ENCODE assay signal across 9 mouse cellular contexts in the genomic region with DNA sequence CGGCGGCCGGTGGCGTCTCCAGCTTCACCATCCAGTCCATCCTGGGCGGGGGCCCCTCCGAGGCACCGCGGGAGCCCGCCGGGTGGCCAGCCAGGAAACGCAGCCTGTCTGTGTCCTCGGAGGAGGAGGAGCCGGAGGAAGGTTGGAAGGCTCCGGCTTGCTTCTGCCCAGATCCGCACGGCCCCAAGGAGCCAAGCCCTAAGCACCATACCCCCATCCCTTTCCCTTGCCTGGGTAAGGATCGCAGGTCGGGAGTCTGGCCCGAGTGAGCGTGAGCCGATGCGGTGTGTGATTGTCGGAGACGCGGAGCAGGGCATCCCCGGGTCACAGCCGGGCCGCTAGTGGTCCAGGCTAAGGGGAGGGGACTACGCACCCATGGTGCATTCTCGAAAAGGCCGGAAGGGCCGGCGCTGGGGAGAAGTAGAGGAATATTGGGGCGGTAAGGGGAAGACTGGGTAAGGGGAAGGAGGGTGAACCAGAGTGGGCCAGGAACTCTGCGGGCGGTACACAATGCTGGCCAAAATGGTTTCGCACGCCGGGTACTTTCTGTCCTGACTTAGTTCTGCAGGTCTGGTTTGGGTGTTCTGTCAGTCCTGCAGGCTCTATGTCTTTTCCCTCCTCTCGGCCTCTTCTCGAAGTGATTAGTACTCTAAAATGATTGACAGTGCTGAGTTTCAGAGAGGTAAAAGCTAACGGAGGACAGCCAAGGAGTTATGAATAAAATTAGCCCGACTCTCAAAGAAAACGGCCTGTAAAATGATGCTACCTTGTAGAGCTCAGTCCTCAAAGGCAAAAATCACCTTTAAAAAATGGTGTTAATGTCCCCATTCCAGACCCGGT. TPM values are rescaled to one million over a fixed set of nuclear protein-coding genes. Genes with fewer than 3 reads are reported as not detected.
DNase-seq lines count a peak whose midpoint lies in the region; ATAC-seq and TF ChIP-seq lines count a peak whose summit lies in the region.
"Had no signal": no experiment of that assay in that cellular context is flagged by ENCODE, and none has a peak within 500 bp of the region (broad histone marks: within the 10 kb centered on the region; RNA-seq: fewer than 3 reads in every experiment).

No protein-coding gene starts in this region.

- 1% methylated on average over 45 of the region's 45 CpGs for WGBS in heart, embryonic 14.5 days
- WGBS in liver, postnatal 0 days (ENCODE audit: insufficient replicate concordance) = 2% methylated on average over 45 of the region's 45 CpGs

- H3K27me3 ChIP-seq in heart, embryonic 14.5 days (ENCODE audit: control insufficient read depth, insufficient read depth, low read length) = peaks cover 98% of the 10 kb centered on the region
- H3K27me3 ChIP-seq in liver, postnatal 0 days (ENCODE audit: insufficient read depth, low read length) = peaks cover 100% of the 10 kb centered on the region

- ATAC-seq in heart, embryonic 14.5 days (ENCODE audit: insufficient number of reproducible peaks, insufficient read depth, low FRiP score, low read depth) = no peak
- ATAC-seq in liver, postnatal 0 days = no peak
- no peak for ATAC-seq in activated CD4-positive, CD25-positive, alpha-beta regulatory T cell, adult 4 months
- ATAC-seq in erythroblast, adult 5-6 weeks (replicated peaks; ENCODE audit: low FRiP score, poor library complexity, severe bottlenecking) = no peak

- no peak overlapping the region for H3K27ac ChIP-seq in ES-E14 (ENCODE audit: insufficient read depth, low read depth, low read length, poor library complexity, severe bottlenecking)
- H3K27ac ChIP-seq in heart, embryonic 14.5 days (replicated peaks in 1 of 2; ENCODE audit: control insufficient read depth in 1 of 2, insufficient read depth in 1 of 2, low read depth in 2 of 2, low read length in 2 of 2) = no peak overlapping the region
- H3K27ac ChIP-seq in liver, postnatal 0 days (ENCODE audit: low read depth) = no peak overlapping the region
- H3K27ac ChIP-seq: macrophage had no signal

- no peaks in the 10 kb centered on the region for H3K36me3 ChIP-seq in ES-E14 (ENCODE audit: control insufficient read depth, insufficient read depth, low read length, poor library complexity, severe bottlenecking)
- no peaks in the 10 kb centered on the region for H3K36me3 ChIP-seq in heart, embryonic 14.5 days (ENCODE audit: control insufficient read depth, insufficient read depth, low read length)
- no peaks in the 10 kb centered on the region for H3K36me3 ChIP-seq in liver, postnatal 0 days (replicated peaks; ENCODE audit: insufficient read depth, low read length)

- DNase-seq in heart, adult 11 months = peak; percentile 91
- DNase-seq in heart, postnatal 4 days = no peak
- DNase-seq in ES-E14 (ENCODE audit: low read depth, low spot score) = no peak
- no peak for DNase-seq in liver, postnatal 0 days
- no peak for DNase-seq in ovary, postnatal 36 days (ENCODE audit: low spot score)

- H3K4me2 ChIP-seq in heart, embryonic 14.5 days (ENCODE audit: low read length) = peak overlapping the region; percentile 65
- H3K4me2 ChIP-seq in liver, postnatal 0 days (ENCODE audit: low read depth, low read length) = peak overlapping the region; percentile 52

- peaks cover 0 to 4% of the 10 kb centered on the region in 2 experiments; a peak in 1 of 4 replicates for H3K4me1 ChIP-seq in ES-E14 (ENCODE audit: control insufficient read depth in 2 of 2, insufficient read depth in 2 of 2, low read length in 2 of 2, poor library complexity in 1 of 2)
- H3K4me1 ChIP-seq in heart, embryonic 14.5 days (ENCODE audit: control insufficient read depth in 2 of 2, insufficient read depth in 2 of 2, low read length in 2 of 2) = peaks cover 4 to 17% of the 10 kb centered on the region in 2 experiments; a peak in 3 of 4 replicates
- peaks cover 17% of the 10 kb centered on the region for H3K4me1 ChIP-seq in liver, postnatal 0 days (ENCODE audit: insufficient read depth)

- H3K4me3 ChIP-seq in ES-E14 (ENCODE audit: insufficient read depth in 1 of 2, low read depth in 1 of 2, low read length in 2 of 2, poor library complexity in 1 of 2, severe bottlenecking in 1 of 2) = peak overlapping the region; percentile 50 to 59
- peak overlapping the region; percentile 3 to 37; a peak in 3 of 4 replicates for H3K4me3 ChIP-seq in heart, embryonic 14.5 days (ENCODE audit: control insufficient read depth in 1 of 2, insufficient read depth in 1 of 2, low read depth in 1 of 2, low read length in 2 of 2)
- peak overlapping the region; percentile 36 for H3K4me3 ChIP-seq in liver, postnatal 0 days (ENCODE audit: low read depth, low read length)

- in situ Hi-C loops in ES-E14 (cut with MboI; ENCODE audit: low sequenced_read_pairs in 2 of 2, unreplicated experiment in 2 of 2) = loop anchor here (10.0 kb wide), 1 partner anchor 1040 kb away; a partner anchor contains a TSS

- no peak overlapping the region for H3K9ac ChIP-seq in ES-E14 (ENCODE audit: insufficient read depth, low read depth, low read length, poor library complexity, severe bottlenecking)
- H3K9ac ChIP-seq in heart, embryonic 14.5 days (ENCODE audit: low read length) = no peak overlapping the region
- H3K9ac ChIP-seq in liver, postnatal 0 days (replicated peaks) = no peak overlapping the region

- TF ChIP-seq CTCF in liver, postnatal 0 days (IDR thresholded peaks at IDR 0.05; ENCODE audit: low read depth) = no peak

- H3K9me3 ChIP-seq in ES-E14 (ENCODE audit: control insufficient read depth, insufficient read depth, low read depth, low read length) = no peaks in the 10 kb centered on the region
- no peaks in the 10 kb centered on the region for H3K9me3 ChIP-seq in heart, embryonic 14.5 days (ENCODE audit: control insufficient read depth, low read length)
- no peaks in the 10 kb centered on the region for H3K9me3 ChIP-seq in liver, postnatal 0 days (ENCODE audit: low read length)

- no peak for TF ChIP-seq EP300 in liver, postnatal 0 days (IDR thresholded peaks at IDR 0.05; ENCODE audit: low read depth)

TF ChIP-seq in ES-E14, 5 proteins besides CTCF, POLR2A, EP300 and RAD21:
- no peak for TF ChIP-seq ZNF384 (IDR thresholded peaks at IDR 0.05; ENCODE audit: low read depth, low read length)
- TF ChIP-seq MAFK (IDR thresholded peaks at IDR 0.05; ENCODE audit: insufficient read depth, low read depth, low read length) = no peak
- no peak for TF ChIP-seq HCFC1 (IDR thresholded peaks at IDR 0.05; ENCODE audit: borderline replicate concordance, insufficient read depth, low read length)
- TF ChIP-seq CHD2 (IDR thresholded peaks at IDR 0.05; ENCODE audit: low read depth, low read length) = no peak
- no peak for TF ChIP-seq ZC3H11A (IDR thresholded peaks at IDR 0.05; ENCODE audit: borderline replicate concordance, low read depth, low read length)

RNA-seq across cellular contexts. Expression of a gene that starts 5.5 kb away (rescaled TPM):
- total RNA-seq in heart, postnatal 4 days (2021) = 10 to 100 TPM; 68.6 to 70.0 TPM
- total RNA-seq in ES-E14 (2012; rRNA removed) = 127 and 131 TPM in 2 replicates
- 118 and 121 TPM in 2 replicates for polyA plus RNA-seq in heart, embryonic 14.5 days (2014; fragmentation: Nextera tagmentation; extraction: Ambion mirVana)
- 65.9 and 67.0 TPM in 2 replicates for polyA plus RNA-seq in liver, postnatal 0 days (2015; fragmentation: Nextera tagmentation; extraction: Ambion mirVana)
- polyA plus RNA-seq in activated CD4-positive, CD25-positive, alpha-beta regulatory T cell, adult 4 months (2017; shearing (Covaris generic)) = 100 to 1,000 TPM; 176 to 222 TPM
- total RNA-seq in erythroblast, adult 5-6 weeks (2015; ENCODE audit: low replicate concordance) = 44.7 and 58.2 TPM in 2 replicates
- total RNA-seq in erythroblast, adult 5-6 weeks (2017; ENCODE audit: low replicate concordance) = 30.2 and 31.6 TPM in 2 replicates

RNA-seq across cellular contexts. Expression of a gene that starts 6.0 kb away (rescaled TPM):
- not detected for total RNA-seq in heart, postnatal 4 days (2021)
- 0.18 and 0.21 TPM in 2 replicates for total RNA-seq in ES-E14 (2012; rRNA removed)
- 0.07 TPM in 1 of 2 replicates, not detected in the other for polyA plus RNA-seq in heart, embryonic 14.5 days (2014; fragmentation: Nextera tagmentation; extraction: Ambion mirVana)
- not detected in 2 replicates for polyA plus RNA-seq in liver, postnatal 0 days (2015; fragmentation: Nextera tagmentation; extraction: Ambion mirVana)
- polyA plus RNA-seq in activated CD4-positive, CD25-positive, alpha-beta regulatory T cell, adult 4 months (2017; shearing (Covaris generic)) = under 1 TPM in 1 of 2 experiments, not detected in 1; 0.32 TPM
- total RNA-seq in erythroblast, adult 5-6 weeks (2015; ENCODE audit: low replicate concordance) = not detected in 2 replicates
- total RNA-seq in erythroblast, adult 5-6 weeks (2017; ENCODE audit: low replicate concordance) = not detected in 2 replicates
- polyA plus RNA-seq: macrophage had no signal

RNA-seq across cellular contexts. Expression of a gene that starts 11.9 kb away (rescaled TPM):
- not detected for total RNA-seq in heart, postnatal 4 days (2021)
- total RNA-seq in ES-E14 (2012; rRNA removed) = not detected in 2 replicates
- polyA plus RNA-seq in heart, embryonic 14.5 days (2014; fragmentation: Nextera tagmentation; extraction: Ambion mirVana) = 0.14 TPM in 1 of 2 replicates, not detected in the other
- not detected in 2 replicates for polyA plus RNA-seq in liver, postnatal 0 days (2015; fragmentation: Nextera tagmentation; extraction: Ambion mirVana)
- polyA plus RNA-seq in activated CD4-positive, CD25-positive, alpha-beta regulatory T cell, adult 4 months (2017; shearing (Covaris generic)) = not detected
- not detected in 2 replicates for total RNA-seq in erythroblast, adult 5-6 weeks (2015; ENCODE audit: low replicate concordance)
- not detected in 2 replicates for total RNA-seq in erythroblast, adult 5-6 weeks (2017; ENCODE audit: low replicate concordance)
- polyA plus RNA-seq: macrophage had no signal
